Mouse (Mus musculus) kidney, postnatal 4 days (tissue): Measurements from ENCODE around the gene Cyb5r4.
"Not testable (repeated sequence)": the region's sequence is repeated elsewhere in the genome, so short reads cannot be mapped to it uniquely, and the experiment has no call there.

Experiments used
- DNase-seq, 2 experiments: peaks; one replicate each; pipeline ENCODE4 v3.0.0; 2021; ENCODE audit warnings: mixed read lengths in 2 of 2

The Cyb5r4 gene

DNA sequence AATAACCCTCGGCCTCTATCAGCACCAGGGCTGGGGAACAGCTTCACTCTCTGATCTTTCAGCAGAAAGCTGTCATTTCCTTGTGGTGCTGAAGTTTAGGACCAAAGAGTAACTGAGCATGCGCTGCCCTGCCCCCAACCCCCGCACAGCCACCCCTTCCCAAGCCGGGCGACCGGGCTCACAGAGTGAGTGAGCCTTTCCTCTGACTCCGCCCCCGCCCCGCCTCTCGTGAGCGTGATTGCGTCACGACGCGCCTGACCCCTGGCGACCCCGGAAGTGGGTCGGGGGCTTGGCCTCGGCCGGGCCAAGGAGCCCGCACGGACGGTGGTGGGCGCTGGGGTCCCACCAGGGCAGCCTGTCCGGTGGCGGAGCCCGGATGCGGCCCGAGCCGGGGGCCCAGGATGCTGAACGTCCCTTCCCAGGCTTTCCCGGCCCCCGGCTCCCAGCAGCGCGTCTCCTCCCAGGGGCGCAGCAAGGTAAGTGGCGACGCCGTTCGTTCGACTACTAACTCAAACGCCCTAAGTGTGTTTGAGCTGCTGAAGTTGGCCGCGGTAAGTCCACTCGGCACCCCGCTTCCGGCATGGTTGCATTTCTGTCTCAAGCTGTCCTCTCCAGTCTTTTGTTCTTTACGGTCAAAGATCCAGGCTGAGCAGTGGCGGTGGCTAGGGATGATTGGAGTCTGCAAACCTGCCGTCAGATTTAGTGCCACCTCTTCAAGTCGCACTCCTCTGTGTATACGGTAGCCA lies at the start of gene Cyb5r4:
Gene Cyb5r4, plus strand, starts transcription at position 237 of the 746 bp plus-strand sequence.
- DNase-seq: peak; percentile 98 to 99

DNA sequence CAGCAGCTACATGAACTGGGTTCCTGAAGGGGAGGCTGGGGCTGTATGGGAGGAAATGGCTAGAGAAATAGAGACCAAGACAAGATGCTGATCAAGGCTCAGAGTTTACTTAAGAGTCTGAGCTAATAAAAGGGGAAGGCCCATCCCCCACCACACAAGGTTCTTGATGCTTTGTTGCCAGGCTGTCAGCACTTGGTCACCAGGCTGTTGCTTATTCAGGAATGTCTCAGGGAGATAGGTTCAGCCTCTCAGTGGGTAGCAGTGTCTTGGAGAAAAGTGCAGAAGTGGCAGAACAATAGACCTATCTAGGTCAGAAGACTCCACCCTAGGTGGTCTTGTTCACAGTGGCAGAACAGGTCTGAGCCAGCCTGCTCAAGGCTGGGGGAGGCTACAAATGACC lies 49.3 kb upstream of the Cyb5r4 start:
- DNase-seq: not testable (repeated sequence)

DNA sequence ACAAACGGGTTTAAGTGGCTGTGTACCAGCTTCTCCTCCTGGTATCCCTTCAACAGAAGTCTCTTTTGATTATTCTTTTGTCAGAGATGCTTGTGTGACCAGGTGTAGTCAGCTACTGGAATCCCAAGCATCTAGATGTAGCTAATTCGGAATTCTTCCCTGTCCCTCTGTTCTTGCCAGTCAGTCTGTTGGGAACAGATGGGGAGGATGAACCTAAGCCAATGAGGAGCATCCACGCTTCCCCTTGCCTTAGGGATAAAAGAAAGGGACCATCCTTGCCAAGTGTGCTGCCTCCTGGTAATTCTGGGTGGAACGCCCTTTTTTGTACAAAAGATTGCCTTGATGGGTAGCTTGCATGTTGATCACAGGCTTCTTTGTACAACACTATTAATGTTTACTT lies 48.3 kb upstream of the Cyb5r4 start:
- no peak for DNase-seq

DNA sequence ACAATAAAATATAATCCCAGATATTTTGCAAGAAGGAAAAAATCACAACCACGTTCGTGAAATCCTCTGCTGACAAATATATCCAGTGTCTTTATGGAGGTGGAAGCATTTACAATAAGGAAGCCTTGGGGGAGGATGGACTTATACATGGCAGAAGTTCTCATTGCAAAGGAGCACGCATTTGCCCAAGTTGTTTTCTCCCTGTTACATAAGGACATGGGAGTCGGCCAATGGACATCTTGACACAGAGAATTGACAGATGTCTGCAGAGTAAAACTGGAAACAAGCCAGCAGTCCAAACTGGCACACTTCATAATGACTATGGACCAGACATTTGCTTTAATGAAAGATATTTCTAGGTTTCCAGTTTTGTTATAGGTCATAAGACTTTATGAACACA lies 44.9 kb upstream of the Cyb5r4 start:
- DNase-seq: no peak

DNA sequence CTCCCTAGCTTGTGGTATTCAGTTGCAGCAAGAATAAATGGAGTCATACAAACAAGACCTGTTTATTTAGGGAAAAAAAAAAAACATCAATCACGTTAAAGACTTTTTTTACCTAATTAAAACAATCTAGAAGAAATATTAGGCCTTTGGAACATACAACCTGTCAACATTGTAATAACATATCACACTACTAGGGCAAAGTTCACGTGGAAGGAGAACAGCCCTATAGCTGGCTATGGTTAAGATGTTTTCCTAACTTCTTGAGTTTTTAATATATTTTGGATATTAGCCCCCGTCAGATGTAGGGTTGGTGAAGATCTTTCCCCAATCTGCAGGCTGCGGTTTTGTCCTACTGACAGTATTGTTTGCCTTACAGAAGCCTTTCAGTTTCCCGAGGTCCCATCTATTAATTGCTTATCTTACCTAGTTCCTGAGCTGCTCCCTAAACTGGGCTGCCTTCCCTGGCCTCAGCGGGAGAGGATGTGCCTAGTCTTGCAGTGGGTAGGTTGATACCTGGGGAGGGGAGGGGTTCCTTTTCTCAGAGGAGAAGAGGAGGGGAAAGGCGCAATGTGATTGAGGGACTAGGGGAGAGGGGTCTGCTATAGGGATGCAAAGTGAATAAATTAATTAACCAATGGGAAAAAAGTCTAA lies 43.4 kb upstream of the Cyb5r4 start:
- no peak for DNase-seq

DNA sequence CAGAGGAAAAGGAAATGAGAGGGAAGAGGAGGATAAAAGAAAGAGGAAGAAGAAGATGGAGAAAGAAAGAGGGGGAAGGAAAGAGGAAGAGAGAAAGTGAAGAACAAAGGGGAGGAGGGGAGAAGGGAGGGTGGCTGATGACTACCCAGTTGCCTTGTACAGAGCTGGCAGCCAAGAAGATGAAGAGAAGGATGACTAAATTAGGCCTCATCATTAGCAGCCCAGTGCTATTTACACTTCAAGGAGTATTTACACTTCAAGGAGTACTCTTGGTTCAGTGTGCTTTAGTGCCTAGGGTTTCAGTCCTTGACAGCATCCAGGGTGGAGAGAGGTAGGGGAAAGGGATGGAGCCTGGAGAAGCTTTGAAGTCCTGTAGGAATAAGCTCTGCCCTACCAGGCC lies 41.8 kb upstream of the Cyb5r4 start:
- no peak for DNase-seq

DNA sequence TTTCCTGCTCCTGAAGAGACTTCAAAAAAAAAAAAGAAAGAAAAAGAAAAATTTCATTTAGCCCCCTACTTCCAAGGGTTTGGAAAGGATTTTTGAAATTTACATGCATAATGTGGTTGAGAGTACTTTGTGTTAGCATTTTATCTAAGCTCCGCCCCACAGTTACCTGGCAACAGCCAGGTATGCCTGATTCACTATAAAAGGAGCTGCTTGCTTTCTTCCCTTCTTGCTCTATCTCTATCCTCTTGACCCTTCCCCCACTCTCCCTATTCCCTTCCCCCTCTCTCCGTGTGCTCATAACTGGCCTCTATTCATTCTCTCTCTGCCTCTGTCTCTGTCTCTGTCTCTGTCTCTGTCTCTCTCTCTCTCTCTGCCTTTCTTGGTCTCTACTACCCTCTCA lies 40.9 kb upstream of the Cyb5r4 start:
- no peak for DNase-seq

DNA sequence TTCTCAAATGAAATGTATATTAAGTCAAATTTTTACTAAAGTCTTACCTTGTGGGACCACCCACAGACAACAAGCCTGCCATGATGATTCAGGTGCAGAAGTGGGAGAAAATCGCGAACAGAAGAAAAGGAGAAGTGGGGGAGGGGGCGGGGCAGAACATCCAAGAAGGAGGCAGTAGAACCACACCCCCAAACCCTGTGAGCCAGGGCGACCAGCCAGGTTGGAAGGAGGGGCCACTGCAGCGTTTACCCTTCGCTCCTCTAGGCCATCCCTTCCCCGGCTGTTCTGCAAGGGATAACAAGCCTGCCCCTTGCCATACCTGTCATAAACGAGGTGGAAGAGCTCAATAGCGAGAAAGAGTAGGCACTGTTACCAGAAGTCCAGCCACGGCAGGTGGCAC lies 40.3 kb upstream of the Cyb5r4 start:
- no peak for DNase-seq

DNA sequence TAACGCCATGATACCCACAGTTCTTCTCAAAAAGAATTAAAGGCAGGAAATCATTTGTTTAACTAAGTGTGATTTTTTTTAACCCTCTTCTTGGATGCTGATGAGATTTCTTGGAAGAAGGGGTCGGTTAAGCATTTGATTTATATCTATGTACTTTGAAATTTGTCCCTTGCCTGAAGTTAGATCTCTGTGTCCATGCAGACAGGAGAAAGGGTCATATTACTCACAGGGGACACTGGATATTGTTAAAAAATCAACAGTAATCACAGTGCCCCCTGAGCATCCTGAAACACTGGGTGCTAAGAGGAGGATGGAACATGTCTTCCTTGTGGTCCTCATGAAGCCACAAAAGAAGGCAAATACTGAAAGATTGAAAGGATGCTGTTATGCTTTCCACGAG lies 37.2 kb upstream of the Cyb5r4 start:
- DNase-seq: no peak

DNA sequence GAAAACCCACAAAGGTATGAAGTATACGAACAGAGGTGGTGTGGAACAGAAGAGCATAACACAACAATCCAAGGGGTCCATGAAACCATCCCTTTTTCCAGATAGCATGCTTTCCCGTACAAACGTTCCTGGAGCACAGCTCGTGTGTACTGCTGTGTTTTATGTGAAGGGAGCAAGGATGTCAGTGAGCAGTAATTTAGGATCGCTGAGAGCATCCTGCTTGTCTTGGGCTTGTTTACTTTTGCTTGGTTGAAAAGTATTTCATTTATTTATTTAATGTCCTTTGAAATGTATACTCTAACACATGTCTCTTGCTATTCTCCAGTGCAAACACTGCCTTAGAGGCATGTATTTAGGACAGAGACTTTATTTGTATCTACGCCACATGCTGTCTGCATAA lies 36.7 kb upstream of the Cyb5r4 start:
- DNase-seq: no peak

DNA sequence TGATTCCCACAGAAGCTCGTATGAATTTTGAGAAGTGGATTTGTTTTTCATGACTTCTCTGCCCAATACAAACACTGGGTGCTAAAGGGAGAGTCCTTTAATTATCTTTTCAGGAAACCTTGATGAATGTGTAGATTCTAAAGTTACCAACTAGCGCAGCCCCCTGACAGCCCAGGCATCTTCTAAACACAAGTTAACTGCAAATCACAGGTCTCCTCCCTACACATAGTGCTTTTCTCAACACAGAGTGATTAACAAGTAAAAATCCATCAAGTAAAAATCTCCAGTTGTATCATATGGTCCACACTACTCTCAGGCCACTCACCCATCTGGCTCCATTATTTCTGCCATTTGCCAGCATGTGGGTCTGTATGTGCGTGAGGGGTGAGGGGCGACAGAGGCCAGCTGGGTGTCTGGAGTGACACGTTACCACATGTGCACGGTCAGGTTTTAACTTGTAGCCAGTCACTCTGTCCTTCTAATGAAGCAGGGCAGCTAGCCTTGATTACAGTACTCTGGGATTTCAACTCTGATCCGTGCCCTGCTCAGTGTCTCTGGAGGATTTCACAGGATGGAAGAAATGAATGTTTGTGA lies 35.0 kb upstream of the Cyb5r4 start:
- no peak for DNase-seq

DNA sequence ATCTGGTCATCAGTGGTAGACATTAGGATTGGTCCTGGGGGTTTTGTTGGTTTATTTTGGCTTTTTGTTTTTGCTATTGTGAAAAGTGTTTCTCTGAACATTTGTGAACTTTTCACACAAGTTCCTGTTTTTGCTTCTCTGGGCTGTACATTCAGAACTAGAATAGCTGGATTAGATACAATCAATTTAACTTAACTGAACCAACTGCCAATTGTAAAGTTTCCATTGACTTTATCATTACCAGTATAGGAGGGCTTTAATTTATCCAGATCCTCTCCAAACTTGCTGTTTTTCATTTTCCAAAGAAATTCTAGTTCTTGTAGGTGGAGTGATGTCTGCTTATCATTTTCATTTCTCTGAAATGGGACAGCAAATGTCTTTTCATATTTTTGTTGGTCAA lies 32.0 kb upstream of the Cyb5r4 start:
- DNase-seq: no peak

DNA sequence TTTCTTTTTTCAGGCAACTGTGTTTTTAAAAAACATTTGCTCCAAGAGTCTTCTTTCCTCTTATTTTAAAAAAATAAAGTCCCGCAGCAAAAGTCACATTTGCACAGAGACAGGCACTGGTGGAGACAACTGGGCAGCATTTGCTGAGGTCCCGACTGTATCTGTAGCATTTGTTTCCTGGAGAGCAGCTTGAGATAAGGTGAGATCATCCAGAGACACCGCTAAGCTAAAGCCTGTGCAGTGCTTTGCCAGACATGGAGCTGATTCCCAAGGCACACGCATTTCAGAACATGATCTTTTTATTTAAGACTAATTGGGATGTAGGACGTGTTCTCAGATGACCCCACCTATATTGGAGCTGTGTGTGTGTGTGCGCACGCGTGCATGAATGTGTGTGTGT lies 30.1 kb upstream of the Cyb5r4 start:
- no peak for DNase-seq

DNA sequence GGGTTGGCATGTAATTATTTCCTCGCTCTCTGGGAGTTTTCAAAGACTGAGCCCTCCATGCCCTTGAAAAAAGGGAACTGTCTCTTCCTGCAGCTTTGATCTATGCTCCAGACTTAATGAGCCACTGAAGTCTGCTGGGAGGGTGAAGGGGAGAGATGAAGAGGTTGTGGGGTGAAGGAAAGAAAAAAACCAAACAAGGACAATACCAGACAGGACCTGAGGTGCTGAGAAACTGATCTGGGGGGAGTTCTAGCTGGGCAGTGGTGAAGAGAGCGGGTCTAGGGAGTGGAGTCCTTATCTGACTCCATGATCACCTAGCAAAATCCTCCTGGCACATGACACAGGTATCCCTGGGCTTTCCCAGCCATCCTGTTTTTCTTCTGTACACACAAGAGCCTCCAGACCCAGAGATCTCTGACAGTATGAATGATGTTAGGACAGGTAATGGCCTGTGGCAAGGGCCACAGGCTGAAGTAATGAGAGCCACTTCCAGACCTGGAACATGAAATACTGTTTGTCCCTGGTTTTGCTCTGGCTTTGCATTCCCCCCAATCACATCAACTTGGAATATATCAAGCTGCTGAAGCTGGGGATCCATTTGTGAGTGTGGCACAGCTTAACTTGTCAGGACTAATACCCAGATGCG lies 24.6 kb upstream of the Cyb5r4 start:
- DNase-seq: no peak

DNA sequence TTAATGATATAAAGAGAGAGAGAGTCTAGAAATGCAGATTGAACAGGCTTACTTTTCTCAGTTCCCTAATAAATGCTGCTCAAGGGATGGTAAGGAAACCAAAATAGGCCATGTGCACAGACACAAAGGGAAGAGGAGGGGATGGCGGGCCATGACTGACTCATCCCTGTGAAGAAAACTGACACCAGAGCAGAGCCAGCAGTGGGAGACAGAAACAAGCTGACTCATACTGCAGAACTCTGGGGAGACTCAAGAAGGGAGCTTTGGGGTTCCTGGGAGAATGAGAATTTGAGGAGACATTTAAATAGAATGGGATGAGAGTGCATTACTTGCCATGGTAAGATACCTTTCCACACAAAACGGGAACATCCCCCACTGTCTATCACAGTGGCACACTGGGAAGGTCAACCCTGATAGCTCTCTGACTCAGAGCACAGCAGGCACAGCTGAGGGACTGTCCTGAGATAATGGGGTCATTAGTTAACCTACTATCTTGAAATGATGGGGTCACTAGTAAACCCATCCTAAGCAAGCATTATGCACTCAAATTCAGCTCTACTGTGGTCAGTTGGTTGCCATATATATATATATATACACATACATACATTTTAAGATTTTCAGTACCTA lies 21.7 kb upstream of the Cyb5r4 start:
- DNase-seq: no peak

DNA sequence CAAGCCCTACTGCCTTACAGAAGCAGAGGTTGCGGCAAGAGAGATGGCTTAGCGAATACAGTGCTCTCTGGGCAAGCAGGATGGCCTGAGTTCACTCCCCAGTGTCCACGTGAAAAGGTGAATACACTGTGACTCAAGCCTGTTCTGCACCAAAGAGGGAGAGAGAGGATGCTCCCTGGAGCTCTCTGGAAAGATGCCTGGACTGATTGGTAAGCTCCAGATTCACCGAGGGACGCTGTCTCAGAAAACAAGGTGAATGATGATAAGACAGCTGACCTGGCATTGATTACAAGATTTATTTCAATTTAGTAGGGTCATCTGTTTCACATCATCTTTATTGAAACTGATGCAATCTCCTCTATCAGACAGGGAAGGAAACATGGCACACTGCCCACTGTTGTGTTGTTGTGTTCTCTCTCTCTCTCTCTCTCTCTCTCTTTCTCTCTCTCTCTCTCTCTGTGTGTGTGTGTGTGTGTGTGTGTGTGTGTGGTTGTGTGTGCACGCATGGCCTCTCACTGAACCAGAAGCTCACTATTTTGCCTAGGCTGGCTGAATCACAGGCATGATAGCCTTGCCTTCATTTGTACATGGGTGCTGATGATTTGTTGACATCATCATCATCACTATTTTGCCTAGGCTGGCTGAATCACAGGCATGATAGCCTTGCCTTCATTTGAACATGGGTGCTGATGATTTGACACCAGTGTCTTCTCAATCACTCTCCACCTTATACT lies 16.9 kb upstream of the Cyb5r4 start:
- no peak for DNase-seq

DNA sequence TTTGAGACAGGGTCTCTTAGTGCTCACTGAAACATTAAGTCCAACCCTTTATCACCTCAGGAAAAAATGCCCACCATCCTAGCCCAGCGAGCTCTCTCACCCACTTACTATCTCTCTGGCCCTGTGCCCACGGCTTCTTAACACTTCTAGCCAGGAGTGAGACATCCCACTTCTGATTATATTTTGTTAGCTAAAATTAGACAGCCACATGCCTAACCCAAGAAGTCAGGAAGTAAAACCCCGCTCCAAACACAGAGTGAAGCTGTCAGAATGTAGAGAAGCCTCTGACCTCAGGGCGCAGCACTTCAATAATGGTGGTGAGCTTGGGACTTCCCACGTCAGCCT lies 16.4 kb upstream of the Cyb5r4 start:
- DNase-seq: no peak

DNA sequence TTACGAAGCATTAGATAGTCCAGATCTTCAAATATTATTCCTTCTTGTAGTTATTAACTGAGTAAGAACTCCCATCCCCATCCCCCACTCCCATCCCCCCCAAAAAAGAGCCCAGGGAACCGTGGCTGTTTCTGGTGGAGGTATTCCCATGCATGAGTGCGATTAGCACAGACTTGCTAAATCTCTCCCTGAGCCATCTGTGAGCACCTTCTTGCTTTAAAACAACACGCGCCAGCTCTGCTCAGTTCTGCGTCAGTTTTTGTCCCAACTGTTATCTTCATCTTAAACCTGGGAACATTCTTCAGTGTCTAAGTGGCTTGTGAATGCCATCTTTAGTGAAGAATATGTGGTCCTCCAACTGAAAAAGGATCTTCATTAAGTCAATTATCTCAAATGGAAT lies 13.3 kb upstream of the Cyb5r4 start:
- no peak for DNase-seq

DNA sequence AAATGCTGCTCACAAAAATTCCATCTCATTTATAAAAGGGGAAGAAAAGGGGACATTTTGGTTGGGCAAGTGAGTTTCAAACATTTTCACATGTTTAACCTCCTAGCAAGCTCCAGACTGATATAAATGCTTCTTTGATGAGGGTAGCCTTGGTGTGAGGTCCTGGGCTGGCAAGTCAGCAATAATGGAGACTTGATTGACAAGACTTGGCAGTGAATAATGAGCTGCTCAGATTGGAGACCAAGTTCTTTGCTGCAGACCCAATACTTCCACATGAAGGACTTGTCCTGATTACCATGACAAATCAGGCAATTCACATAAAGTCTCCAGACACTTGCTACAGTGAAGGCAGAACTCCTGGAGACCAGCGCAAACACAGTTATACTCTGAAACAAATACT lies 12.9 kb upstream of the Cyb5r4 start:
- DNase-seq: no peak

DNA sequence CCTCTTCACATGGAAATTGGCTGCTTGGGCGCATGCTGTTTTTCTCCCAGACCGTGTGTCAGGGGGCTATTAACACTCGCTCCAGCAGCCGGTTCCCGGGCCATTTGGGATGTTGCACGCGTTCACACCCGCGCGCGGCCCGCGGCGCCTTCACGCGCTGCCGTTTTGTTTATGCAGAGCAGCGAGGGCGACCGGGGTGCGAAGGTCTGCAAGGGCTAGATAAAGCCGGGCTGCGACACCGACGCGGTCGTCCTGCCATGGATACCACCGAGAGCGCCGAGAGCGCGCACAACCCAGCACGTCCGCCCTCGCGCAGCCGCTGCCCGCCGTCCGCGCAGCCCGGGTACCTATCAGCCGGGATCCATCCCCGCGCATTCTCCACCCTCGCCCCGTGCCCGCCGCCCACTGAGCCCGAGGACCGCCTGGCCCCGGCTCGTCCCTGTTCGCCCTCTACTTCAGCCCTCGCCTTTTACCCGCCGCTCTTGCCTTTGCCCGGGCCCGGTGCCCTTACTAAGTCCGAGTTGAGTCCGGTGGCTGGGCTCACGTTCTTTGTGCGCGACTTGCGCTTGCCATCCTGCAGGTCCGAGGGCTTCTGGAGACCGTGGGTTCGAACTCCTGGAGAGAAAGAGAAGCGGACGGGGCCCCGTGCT lies 6.4 kb upstream of the Cyb5r4 start, which contains the start of gene Ripply2:
Gene Ripply2, plus strand, starts transcription at position 250 of the 650 bp plus-strand sequence.
- DNase-seq: peak; percentile 28 to 35

DNA sequence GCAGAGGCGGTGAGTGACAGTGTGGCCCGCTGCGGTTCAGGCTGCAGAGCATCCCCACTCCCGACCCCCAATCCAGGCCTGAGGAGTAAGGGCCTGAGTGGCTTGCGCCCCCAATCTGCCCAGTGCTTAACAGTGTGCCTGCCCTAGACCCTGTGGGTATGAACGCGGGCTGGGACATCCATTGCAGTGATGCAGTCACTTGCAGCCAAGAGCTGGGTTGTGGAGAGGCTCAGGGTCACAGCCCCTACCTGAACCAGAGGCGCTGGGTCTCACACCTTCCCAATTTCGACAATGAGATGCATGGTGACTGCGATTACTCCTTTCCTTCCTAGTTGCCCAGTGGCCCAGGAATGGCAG lies 5.9 kb upstream of the Cyb5r4 start:
- no peak for DNase-seq

DNA sequence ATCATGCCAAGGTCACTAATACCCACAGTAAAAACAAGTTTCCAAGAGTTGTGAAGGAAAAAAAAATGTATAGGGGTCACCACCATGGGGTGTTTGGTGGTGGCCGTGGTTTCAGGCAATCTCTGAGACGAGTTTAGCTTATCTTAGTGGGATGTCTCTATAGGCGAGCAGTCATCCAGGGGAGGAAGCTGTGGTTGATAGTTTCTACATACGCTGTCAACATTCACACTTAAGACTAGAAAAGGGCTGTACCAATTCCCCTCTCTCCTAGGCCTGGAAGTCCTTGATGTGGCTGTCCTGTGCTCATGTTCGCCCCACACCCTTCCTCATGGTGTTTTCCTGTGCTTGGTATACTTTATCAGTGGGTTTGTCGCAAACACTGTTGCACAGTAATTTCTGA lies 4.0 kb downstream of the Cyb5r4 start:
- no peak for DNase-seq
